Mouse (Mus musculus): ENCODE data around the gene Cpne2. TPM values are rescaled to one million over a fixed set of nuclear protein-coding genes. Genes with fewer than 3 reads are reported as not detected.

Cpne2 gene
- total and polyA plus RNA-seq, 2 experiments from 2014 or later, result 58.3 to 68.8 TPM

GRCm38 (mm10) chr8:94549041-94549440 is 16.3 kb downstream of the Cpne2 start:
- no peak for TF ChIP-seq CTCF (IDR thresholded peaks at IDR 0.05; ENCODE audit: low read depth)
- H3K27me3 ChIP-seq (ENCODE audit: insufficient read depth, low read length), result no peaks in the 10 kb centered on the region
- 50% methylated on average over 5 of the region's 5 CpGs for WGBS
- no peaks in the 10 kb centered on the region; the same call in 1 of the 2 replicates for H3K36me3 ChIP-seq (ENCODE audit: insufficient read depth)
- no peaks in the 10 kb centered on the region for H3K9me3 ChIP-seq (ENCODE audit: low read length)
- no peak overlapping the region for H3K4me2 ChIP-seq (ENCODE audit: low read depth)
- no peak for DNase-seq
- H3K27ac ChIP-seq (ENCODE audit: low read depth, low read length), result no peak overlapping the region
- no peak for ATAC-seq
- peaks cover 12% of the 10 kb centered on the region for H3K4me1 ChIP-seq (ENCODE audit: insufficient read depth)
- H3K4me3 ChIP-seq (ENCODE audit: low read depth, low read length), result no peak overlapping the region
- H3K9ac ChIP-seq, result no peak overlapping the region

GRCm38 (mm10) chr8:94549482-94549881 is 16.7 kb downstream of the Cpne2 start:
- Histone ChIP-seq H3K9me3 (ENCODE audit: low read length) (no peaks in the 10 kb centered on the region), H3K4me1 (ENCODE audit: insufficient read depth) (peaks cover 12% of the 10 kb centered on the region), H3K36me3 (ENCODE audit: insufficient read depth) (no peaks in the 10 kb centered on the region; the same call in 1 of the 2 replicates), H3K4me2 (ENCODE audit: low read depth) (no peak overlapping the region), H3K27ac (ENCODE audit: low read depth, low read length) (no peak overlapping the region), H3K27me3 (ENCODE audit: insufficient read depth, low read length) (no peaks in the 10 kb centered on the region), H3K9ac (no peak overlapping the region), H3K4me3 (ENCODE audit: low read depth, low read length) (no peak overlapping the region)
- 40% methylated on average over 5 of the region's 5 CpGs for WGBS
- DNase-seq, result no peak
- ATAC-seq, result no peak
- no peak for TF ChIP-seq CTCF (IDR thresholded peaks at IDR 0.05; ENCODE audit: low read depth)

GRCm38 (mm10) chr8:94549998-94550397 is 17.2 kb downstream of the Cpne2 start:
- Histone ChIP-seq H3K4me3 (ENCODE audit: low read depth, low read length) (no peak overlapping the region), H3K9me3 (ENCODE audit: low read length) (no peaks in the 10 kb centered on the region), H3K27ac (ENCODE audit: low read depth, low read length) (no peak overlapping the region), H3K27me3 (ENCODE audit: insufficient read depth, low read length) (no peaks in the 10 kb centered on the region), H3K9ac (no peak overlapping the region), H3K36me3 (ENCODE audit: insufficient read depth) (no peaks in the 10 kb centered on the region; the same call in 1 of the 2 replicates), H3K4me2 (ENCODE audit: low read depth) (no peak overlapping the region), H3K4me1 (ENCODE audit: insufficient read depth) (peaks cover 12% of the 10 kb centered on the region)
- TF ChIP-seq CTCF (IDR thresholded peaks at IDR 0.05; ENCODE audit: low read depth), result no peak
- WGBS, result 78% methylated on average over 5 of the region's 5 CpGs
- no peak for ATAC-seq
- no peak for DNase-seq

- WGBS, result 22% methylated on average over 17 of the region's 17 CpGs
- Histone ChIP-seq H3K4me1 (ENCODE audit: insufficient read depth) (peaks cover 12% of the 10 kb centered on the region), H3K9ac (no peak overlapping the region; the same call in 1 of the 2 replicates)
Measured at GRCm38 (mm10) chr8:94551471-94552422, 19.0 kb downstream of the Cpne2 start.

GRCm38 (mm10) chr8:94552696-94553095 is 19.9 kb downstream of the Cpne2 start:
- Histone ChIP-seq H3K9ac (no peak overlapping the region), H3K4me2 (ENCODE audit: low read depth) (no peak overlapping the region), H3K4me1 (ENCODE audit: insufficient read depth) (peaks cover 12% of the 10 kb centered on the region), H3K27me3 (ENCODE audit: insufficient read depth, low read length) (no peaks in the 10 kb centered on the region), H3K4me3 (ENCODE audit: low read depth, low read length) (no peak overlapping the region), H3K36me3 (ENCODE audit: insufficient read depth) (no peaks in the 10 kb centered on the region; the same call in 1 of the 2 replicates), H3K27ac (ENCODE audit: low read depth, low read length) (peak overlapping the region; percentile 86), H3K9me3 (ENCODE audit: low read length) (no peaks in the 10 kb centered on the region)
- DNase-seq (no peak), ATAC-seq (no peak)
- WGBS, result 74% methylated on average over 2 of the region's 2 CpGs
- TF ChIP-seq CTCF (IDR thresholded peaks at IDR 0.05; ENCODE audit: low read depth), result no peak

More at GRCm38 (mm10) chr8:94551471-94552422, 19.0 kb downstream of the Cpne2 start:
- DNase-seq (peak; percentile 85), ATAC-seq (peak; percentile 93)
- Histone ChIP-seq H3K36me3 (ENCODE audit: insufficient read depth) (no peaks in the 10 kb centered on the region; the same call in 1 of the 2 replicates), H3K27ac (ENCODE audit: low read depth, low read length) (peak overlapping the region; percentile 86), H3K9me3 (ENCODE audit: low read length) (no peaks in the 10 kb centered on the region), H3K4me3 (ENCODE audit: low read depth, low read length) (no peak overlapping the region), H3K27me3 (ENCODE audit: insufficient read depth, low read length) (no peaks in the 10 kb centered on the region), H3K4me2 (ENCODE audit: low read depth) (no peak overlapping the region)
- TF ChIP-seq CTCF (IDR thresholded peaks at IDR 0.05; ENCODE audit: low read depth), result no peak

- no peak overlapping the region for H3K4me2 ChIP-seq (ENCODE audit: low read depth)
- H3K9me3 ChIP-seq (ENCODE audit: low read length), result no peaks in the 10 kb centered on the region
- no peaks in the 10 kb centered on the region for H3K27me3 ChIP-seq (ENCODE audit: insufficient read depth, low read length)
- no peak for TF ChIP-seq CTCF (IDR thresholded peaks at IDR 0.05; ENCODE audit: low read depth)
- ATAC-seq, result no peak
- H3K27ac ChIP-seq (ENCODE audit: low read depth, low read length), result no peak overlapping the region
- no peak for DNase-seq
- H3K4me3 ChIP-seq (ENCODE audit: low read depth, low read length), result no peak overlapping the region
- peaks cover under 1% of the 10 kb centered on the region; the same call in 1 of the 2 replicates for H3K4me1 ChIP-seq (ENCODE audit: insufficient read depth)
- no peaks in the 10 kb centered on the region; the same call in 1 of the 2 replicates for H3K36me3 ChIP-seq (ENCODE audit: insufficient read depth)
- 61% methylated on average over 3 of the region's 3 CpGs for WGBS
- no peak overlapping the region for H3K9ac ChIP-seq
Measured at GRCm38 (mm10) chr8:94557281-94557680, 24.5 kb downstream of the Cpne2 start.

GRCm38 (mm10) chr8:94561256-94561655 is 28.5 kb downstream of the Cpne2 start:
- Histone ChIP-seq H3K36me3 (ENCODE audit: insufficient read depth) (no peaks in the 10 kb centered on the region), H3K9ac (no peak overlapping the region), H3K27ac (ENCODE audit: low read depth, low read length) (no peak overlapping the region), H3K4me3 (ENCODE audit: low read depth, low read length) (no peak overlapping the region), H3K4me2 (ENCODE audit: low read depth) (no peak overlapping the region), H3K27me3 (ENCODE audit: insufficient read depth, low read length) (no peaks in the 10 kb centered on the region), H3K9me3 (ENCODE audit: low read length) (no peaks in the 10 kb centered on the region), H3K4me1 (ENCODE audit: insufficient read depth) (no peaks in the 10 kb centered on the region)
- no peak for TF ChIP-seq CTCF (IDR thresholded peaks at IDR 0.05; ENCODE audit: low read depth)
- peak; percentile 87 for ATAC-seq
- peak; percentile 60 for DNase-seq
- 27% methylated on average over 4 of the region's 5 CpGs for WGBS
